Mouse (Mus musculus) brain, embryonic 14.5 days (tissue): ENCODE results near the gene Gypa.

Source experiments
- CTCF ChIP-seq: fragments of 200-500 bp; IDR thresholded peaks from 2 replicates; pipeline ENCODE4 v1.5.1; 2012; ENCODE audit warnings: inconsistent platforms, mild to moderate bottlenecking, moderate library complexity, borderline replicate concordance; ENCODE audit not compliant: insufficient read depth, insufficient read length; ENCODE audit errors: extremely low read depth
- POLR2A ChIP-seq: fragments of 200-500 bp; IDR thresholded peaks from 2 replicates; pipeline ENCODE4 v1.6.1; 2012; ENCODE audit warnings: mild to moderate bottlenecking, inconsistent platforms, borderline replicate concordance; ENCODE audit not compliant: poor library complexity, insufficient read depth, insufficient read length, severe bottlenecking; ENCODE audit errors: extremely low read depth

DNA sequence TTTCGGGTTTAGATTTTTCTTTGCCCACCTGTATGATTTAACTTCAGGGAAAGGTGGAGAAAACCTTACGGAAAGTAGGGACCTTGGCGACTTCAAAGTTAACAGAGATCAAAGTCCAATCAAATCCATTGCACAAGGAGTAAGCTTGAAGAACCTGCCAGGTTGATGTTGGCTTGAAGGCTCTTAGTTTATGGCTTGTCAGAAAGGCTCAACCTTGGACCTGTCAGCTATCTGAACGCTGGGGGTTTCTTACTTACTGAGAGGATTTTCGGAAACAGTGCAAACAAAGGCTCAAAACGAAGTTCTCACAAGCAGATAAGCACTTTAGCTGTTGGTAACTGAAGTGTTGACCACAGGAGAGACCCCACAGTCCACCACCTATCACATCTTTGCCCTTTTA, 11.4 kb upstream of the Gypa start:
- TF ChIP-seq CTCF (no peak), POLR2A (no peak)
